ENCODE assay signal across 9 mouse cellular contexts in the genomic region with DNA sequence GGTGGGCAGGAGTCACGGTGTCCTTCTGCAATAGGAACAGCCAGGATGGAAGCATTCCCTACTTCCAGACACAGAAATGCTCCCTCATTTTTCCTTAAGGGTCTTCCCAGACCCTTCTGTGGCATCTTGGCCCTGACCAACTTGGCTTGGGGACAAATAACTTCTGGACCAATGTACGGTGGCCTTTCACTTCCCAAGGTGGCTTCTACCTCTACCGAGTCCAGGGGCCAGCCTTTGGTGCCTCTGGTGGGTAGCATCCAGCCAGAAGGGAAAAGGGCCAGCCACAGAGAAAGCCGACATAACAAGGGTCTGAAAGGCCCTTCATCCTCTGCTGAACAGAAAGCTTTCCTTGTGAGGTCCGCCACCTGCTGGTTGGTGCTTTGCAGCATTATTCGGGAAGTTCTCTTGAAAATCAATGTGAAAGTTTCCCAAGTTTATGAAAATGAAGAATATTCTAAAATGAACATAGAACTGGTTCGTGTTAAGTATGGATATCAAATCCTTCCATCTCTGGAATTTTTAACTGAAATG. TPM values are rescaled to one million over a fixed set of nuclear protein-coding genes. Genes with fewer than 3 reads are reported as not detected.
A peak's percentile ranks its signal among the peaks of the same experiment; 100 is the strongest.
DNase-seq lines count a peak whose midpoint lies in the region; ATAC-seq and TF ChIP-seq lines count a peak whose summit lies in the region.
"Had no signal": no experiment of that assay in that cellular context is flagged by ENCODE, and none has a peak within 500 bp of the region (broad histone marks: within the 10 kb centered on the region; RNA-seq: fewer than 3 reads in every experiment).

No protein-coding gene starts in this region.

- H3K36me3 ChIP-seq in ES-Bruce4 (ENCODE audit: control insufficient read depth, insufficient read depth, low read length, poor library complexity, severe bottlenecking): no peaks in the 10 kb centered on the region
- H3K36me3 ChIP-seq in lung, postnatal 0 days (ENCODE audit: insufficient read depth, low read length): no peaks in the 10 kb centered on the region
- no peaks in the 10 kb centered on the region; the same call in 1 of the 2 replicates for H3K36me3 ChIP-seq in small intestine, adult 2 months (ENCODE audit: control insufficient read depth, insufficient read depth, low read length)
- H3K36me3 ChIP-seq: heart, embryonic 13.5 days had no signal

- no peak overlapping the region for H3K9ac ChIP-seq in ES-Bruce4 (ENCODE audit: low read depth, poor library complexity, severe bottlenecking)
- H3K9ac ChIP-seq in lung, postnatal 0 days (replicated peaks; ENCODE audit: low read depth): no peak overlapping the region
- H3K9ac ChIP-seq: heart, embryonic 13.5 days had no signal

- DNase-seq in 3T3-L1 (ENCODE audit: low read depth, low spot score): peak; percentile 89
- DNase-seq in cerebellum, postnatal 14 days: peak; percentile 84 to 89
- DNase-seq in gastrocnemius, postnatal 36 days: peak; percentile 59 to 67
- peak; percentile 79 to 92 for DNase-seq in kidney, postnatal 36 days
- peak; percentile 78 for DNase-seq in lung, postnatal 0 days (ENCODE audit: low spot score)

- TF ChIP-seq EP300 in ES-Bruce4 (IDR thresholded peaks at IDR 0.05; ENCODE audit: insufficient read depth, low read depth, low read length): no peak
- TF ChIP-seq EP300 in lung, postnatal 0 days (IDR thresholded peaks at IDR 0.05): no peak

- intact Hi-C loops in gastrocnemius, postnatal 36 days (cut with DNase I): loop anchor here (2.0 to 5.0 kb wide), 3 partner anchors 174 to 290 kb away; no protein-coding TSS in a partner anchor

- H3K27ac ChIP-seq in ES-Bruce4 (ENCODE audit: insufficient read depth, low read length): no peak overlapping the region
- no peak overlapping the region for H3K27ac ChIP-seq in lung, postnatal 0 days (ENCODE audit: low read length)
- no peak overlapping the region for H3K27ac ChIP-seq in small intestine, adult 2 months (ENCODE audit: insufficient read depth, low read depth, low read length)
- H3K27ac ChIP-seq: heart, embryonic 13.5 days had no signal

- no peak overlapping the region for H3K4me3 ChIP-seq in ES-Bruce4 (ENCODE audit: low read depth, low read length)
- H3K4me3 ChIP-seq in lung, postnatal 0 days (ENCODE audit: low read depth, low read length): no peak overlapping the region
- no peak overlapping the region for H3K4me3 ChIP-seq in small intestine, adult 2 months (ENCODE audit: low read depth, low read length)
- H3K4me3 ChIP-seq: heart, embryonic 13.5 days had no signal

- H3K27me3 ChIP-seq in ES-Bruce4 (ENCODE audit: control insufficient read depth, insufficient read depth, low read length, poor library complexity, severe bottlenecking): peaks cover 6% of the 10 kb centered on the region
- no peaks in the 10 kb centered on the region for H3K27me3 ChIP-seq in lung, postnatal 0 days (replicated peaks; ENCODE audit: insufficient read depth, low read length)
- H3K27me3 ChIP-seq in small intestine, adult 2 months (ENCODE audit: control insufficient read depth, insufficient read depth, low read length): no peaks in the 10 kb centered on the region
- H3K27me3 ChIP-seq: heart, embryonic 13.5 days had no signal

- peak; percentile 40 for TF ChIP-seq CTCF in ES-Bruce4 (IDR thresholded peaks at IDR 0.05; ENCODE audit: low read depth, low read length)
- TF ChIP-seq CTCF in lung, postnatal 0 days (IDR thresholded peaks at IDR 0.05): peak; percentile 89
- peak; percentile 72; the same call in 1 of the 2 replicates for TF ChIP-seq CTCF in small intestine, adult 2 months (IDR thresholded peaks at IDR 0.05; ENCODE audit: extremely low read depth, insufficient read length, insufficient replicate concordance, low read depth, low read length)

- H3K9me3 ChIP-seq in ES-Bruce4 (replicated peaks; ENCODE audit: control insufficient read depth, insufficient read depth, low read length, poor library complexity, severe bottlenecking): no peaks in the 10 kb centered on the region
- no peaks in the 10 kb centered on the region for H3K9me3 ChIP-seq in lung, postnatal 0 days (ENCODE audit: low read length)
- H3K9me3 ChIP-seq: heart, embryonic 13.5 days had no signal

- H3K4me1 ChIP-seq in ES-Bruce4 (ENCODE audit: control insufficient read depth, insufficient read depth, low read length): no peaks in the 10 kb centered on the region
- no peaks in the 10 kb centered on the region for H3K4me1 ChIP-seq in lung, postnatal 0 days (ENCODE audit: insufficient read depth, low read depth, low read length)
- peaks cover 5% of the 10 kb centered on the region for H3K4me1 ChIP-seq in small intestine, adult 2 months (ENCODE audit: control insufficient read depth, insufficient read depth, insufficient read length, low read length)

- WGBS in lung, postnatal 0 days: 29% methylated on average over 7 of the region's 7 CpGs
- 35% methylated on average over 7 of the region's 7 CpGs for WGBS in small intestine, adult 2 months

- TF ChIP-seq POLR2A in ES-Bruce4 (IDR thresholded peaks at IDR 0.05; ENCODE audit: insufficient read depth, low read length): no peak
- TF ChIP-seq POLR2A in small intestine, adult 2 months (IDR thresholded peaks at IDR 0.05; ENCODE audit: low read depth, low read length): no peak

- H3K4me2 ChIP-seq in lung, postnatal 0 days (replicated peaks; ENCODE audit: low read depth, low read length): no peak overlapping the region
- H3K4me2 ChIP-seq: heart, embryonic 13.5 days had no signal

- ATAC-seq in lung, postnatal 0 days: no peak
- ATAC-seq in erythroblast, adult 5-6 weeks (replicated peaks; ENCODE audit: low FRiP score, poor library complexity, severe bottlenecking): no peak

RNA-seq across cellular contexts. Expression of a gene that starts 3.1 kb away (rescaled TPM):
- polyA plus RNA-seq in ES-Bruce4 (2011; ENCODE audit: insufficient read depth, insufficient read length, low read depth, missing spikeins): 2.5 and 3.0 TPM in 2 replicates
- total RNA-seq in gastrocnemius, postnatal 36 days (2021): 1 to 10 TPM; 1.5 to 1.7 TPM
- 5.7 and 7.1 TPM in 2 replicates for polyA plus RNA-seq in lung, postnatal 0 days (2015; fragmentation: Nextera tagmentation; extraction: Ambion mirVana)
- 1.1 and 1.5 TPM in 2 replicates for polyA plus RNA-seq in small intestine, adult 2 months (2012; rRNA removed)
- 2.3 and 3.5 TPM in 2 replicates for total RNA-seq in erythroblast, adult 5-6 weeks (2015; ENCODE audit: low replicate concordance)
- total RNA-seq in erythroblast, adult 5-6 weeks (2017; ENCODE audit: low replicate concordance): 1.7 and 2.5 TPM in 2 replicates

RNA-seq across cellular contexts. Expression of a gene that starts 42.4 kb away (rescaled TPM):
- 49.3 and 52.5 TPM in 2 replicates for polyA plus RNA-seq in ES-Bruce4 (2011; ENCODE audit: insufficient read depth, insufficient read length, low read depth, missing spikeins)
- 1 to 10 TPM; 3.1 to 4.7 TPM for total RNA-seq in gastrocnemius, postnatal 36 days (2021)
- polyA plus RNA-seq in lung, postnatal 0 days (2015; fragmentation: Nextera tagmentation; extraction: Ambion mirVana): 25.6 and 31.8 TPM in 2 replicates
- polyA plus RNA-seq in small intestine, adult 2 months (2012; rRNA removed): 5.6 and 12.1 TPM in 2 replicates
- total RNA-seq in erythroblast, adult 5-6 weeks (2015; ENCODE audit: low replicate concordance): 1.9 and 3.3 TPM in 2 replicates
- total RNA-seq in erythroblast, adult 5-6 weeks (2017; ENCODE audit: low replicate concordance): 2.2 and 3.2 TPM in 2 replicates
